Mouse (Mus musculus): ENCODE results near the gene Krtap6-2.

Gene Krtap6-2

DNA sequence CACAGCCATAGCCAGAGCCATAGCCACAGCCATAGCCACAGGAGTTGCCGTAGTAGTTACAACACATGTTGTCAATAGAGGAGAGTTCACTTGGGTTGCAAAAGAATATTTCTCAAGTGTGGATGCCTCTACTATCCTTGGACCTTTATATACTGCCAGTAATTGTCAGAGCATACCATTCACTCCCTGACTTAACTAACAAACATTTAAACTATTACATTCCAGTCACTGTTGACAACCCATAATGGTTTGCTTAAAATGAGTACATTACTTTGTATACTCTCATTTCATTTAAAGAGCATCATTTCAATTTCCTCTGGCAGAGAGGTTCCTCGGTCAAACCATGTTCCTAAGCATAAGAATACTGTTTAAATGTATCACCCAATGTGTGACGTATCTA is at the start of gene Krtap6-2:
Krtap6-2 (minus strand) TSS at position 101 of the 400 bp plus-strand sequence.
- DNase-seq = no peak

DNA sequence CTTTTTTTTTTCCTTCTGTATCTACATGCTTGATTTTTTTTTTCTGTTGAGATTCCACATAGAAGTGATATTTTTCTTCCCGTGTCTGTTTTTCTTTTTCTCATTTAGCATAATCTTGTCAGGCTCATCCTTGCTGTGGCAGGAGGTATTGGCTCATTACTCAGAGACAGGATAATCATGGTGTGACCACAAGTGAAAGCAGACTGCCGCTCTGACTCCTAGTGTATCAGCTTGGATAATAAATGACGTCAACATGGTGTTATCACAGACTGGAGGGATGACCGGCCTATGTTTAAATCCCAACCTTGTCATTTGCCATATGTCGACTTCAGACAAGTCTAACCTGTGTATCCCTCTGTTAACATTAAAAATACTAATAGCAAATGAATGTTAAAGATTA is 41.3 kb upstream of the Krtap6-2 start:
- DNase-seq = no peak

DNA sequence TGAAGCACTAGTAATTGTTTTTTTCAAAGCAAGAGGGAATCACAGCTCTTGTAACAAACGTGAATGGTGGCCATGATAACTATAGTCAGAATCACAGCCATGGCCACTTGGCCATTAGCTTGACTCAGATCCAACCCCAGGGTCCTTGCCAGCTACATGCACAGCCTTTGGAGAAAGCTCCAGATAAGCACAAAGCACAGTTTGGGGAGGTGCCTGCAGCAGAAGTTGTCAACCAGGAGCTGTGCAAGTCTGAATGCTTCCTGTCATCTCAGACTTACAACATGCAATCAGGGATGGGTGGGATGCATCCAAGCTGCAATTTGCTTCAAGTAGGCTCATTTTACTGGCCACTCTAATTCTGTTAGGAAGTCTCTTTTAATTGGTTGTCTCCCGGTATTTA is 9.7 kb upstream of the Krtap6-2 start:
- no peak for DNase-seq

DNA sequence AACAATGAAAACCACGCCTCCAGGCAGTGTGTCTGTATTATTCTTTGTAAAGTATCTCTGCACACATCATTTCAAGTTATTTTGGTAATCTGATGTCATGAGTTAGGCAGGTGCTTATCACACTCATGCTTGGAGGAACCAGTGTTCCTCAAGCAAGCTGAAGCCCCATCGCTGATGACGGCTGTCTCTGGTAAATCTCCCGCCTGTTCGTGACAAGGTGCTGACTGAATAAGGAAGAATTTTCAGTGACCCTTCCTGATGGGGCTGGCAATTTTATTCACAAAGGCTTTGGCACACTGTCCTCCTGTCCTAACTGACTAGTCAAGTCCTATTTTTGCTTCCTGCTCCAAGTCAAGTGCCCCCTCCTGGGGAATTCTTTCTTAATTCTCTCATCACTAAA is 5.4 kb upstream of the Krtap6-2 start:
- DNase-seq = no peak

DNA sequence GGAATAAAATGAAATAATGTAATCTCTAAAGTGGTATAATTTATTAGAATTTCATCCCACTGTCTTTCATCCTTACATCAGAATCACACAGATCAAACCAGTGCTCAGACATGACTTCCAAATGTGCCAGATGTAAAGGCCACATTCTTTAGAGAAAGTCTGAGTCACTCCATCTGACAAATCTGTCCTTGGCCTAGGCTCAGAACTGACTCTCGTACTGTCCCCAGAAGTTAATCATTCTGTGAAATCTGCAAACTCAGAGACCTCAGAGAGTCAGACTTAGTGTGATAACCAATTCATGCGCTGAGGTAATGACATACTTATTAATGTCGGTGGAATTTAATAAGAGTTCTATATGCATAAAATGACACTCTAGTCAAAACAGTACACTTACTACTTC is 3.6 kb downstream of the Krtap6-2 start:
- DNase-seq = no peak

DNA sequence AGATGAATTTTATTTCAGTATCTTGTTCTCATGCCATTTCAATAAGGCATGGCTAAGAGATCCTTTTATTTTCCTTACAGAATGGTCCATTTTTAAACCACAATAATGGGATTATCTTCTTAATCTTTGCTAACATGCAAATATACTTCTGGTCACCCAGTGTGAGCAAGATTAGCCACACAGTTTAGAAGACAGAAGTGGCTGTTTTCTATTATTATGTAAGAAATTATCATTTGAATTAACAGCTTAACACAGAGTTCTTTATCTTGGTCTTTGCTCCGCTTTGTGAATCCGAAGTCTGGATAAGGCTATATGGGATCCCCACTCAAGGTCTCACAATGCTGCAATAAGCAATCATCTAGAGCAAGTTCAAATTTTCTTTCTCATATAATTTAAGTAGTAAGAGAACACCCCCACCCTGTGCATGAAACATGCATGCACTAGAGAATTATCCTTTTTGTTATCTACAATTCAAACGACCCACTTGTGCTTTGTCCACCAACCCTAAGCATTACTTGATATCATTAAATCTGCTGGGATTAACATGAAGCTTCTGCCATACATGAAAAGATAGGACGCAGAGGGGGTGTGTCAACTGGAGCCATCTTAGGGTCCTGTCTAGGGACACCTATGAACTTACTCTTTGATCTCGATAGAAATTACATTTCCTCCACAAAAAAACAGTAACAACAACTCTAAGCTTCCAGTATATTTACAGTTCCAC is 9.4 kb downstream of the Krtap6-2 start:
- DNase-seq = no peak

DNA sequence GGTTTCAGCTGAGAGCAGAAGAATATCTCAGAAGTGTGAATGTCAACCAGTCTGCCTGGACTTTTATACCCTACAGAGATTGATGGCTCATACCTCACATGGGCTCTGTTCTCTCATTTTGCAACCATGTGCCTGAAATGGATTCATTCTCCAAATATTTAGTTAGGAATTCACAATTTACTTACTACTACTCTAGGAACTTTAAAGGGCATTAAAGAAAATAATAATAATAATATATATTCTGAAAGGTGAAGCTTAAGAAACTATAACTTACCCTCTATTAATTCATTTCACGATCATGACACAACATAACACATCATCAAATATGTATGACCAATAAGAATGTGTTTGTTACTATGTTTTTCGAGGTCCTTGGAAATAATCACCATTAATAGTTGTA is 16.1 kb downstream of the Krtap6-2 start, which contains the start of gene Krtap21-1:
Krtap21-1 (minus strand) TSS at position 101 of the 400 bp plus-strand sequence.
- no peak for DNase-seq

DNA sequence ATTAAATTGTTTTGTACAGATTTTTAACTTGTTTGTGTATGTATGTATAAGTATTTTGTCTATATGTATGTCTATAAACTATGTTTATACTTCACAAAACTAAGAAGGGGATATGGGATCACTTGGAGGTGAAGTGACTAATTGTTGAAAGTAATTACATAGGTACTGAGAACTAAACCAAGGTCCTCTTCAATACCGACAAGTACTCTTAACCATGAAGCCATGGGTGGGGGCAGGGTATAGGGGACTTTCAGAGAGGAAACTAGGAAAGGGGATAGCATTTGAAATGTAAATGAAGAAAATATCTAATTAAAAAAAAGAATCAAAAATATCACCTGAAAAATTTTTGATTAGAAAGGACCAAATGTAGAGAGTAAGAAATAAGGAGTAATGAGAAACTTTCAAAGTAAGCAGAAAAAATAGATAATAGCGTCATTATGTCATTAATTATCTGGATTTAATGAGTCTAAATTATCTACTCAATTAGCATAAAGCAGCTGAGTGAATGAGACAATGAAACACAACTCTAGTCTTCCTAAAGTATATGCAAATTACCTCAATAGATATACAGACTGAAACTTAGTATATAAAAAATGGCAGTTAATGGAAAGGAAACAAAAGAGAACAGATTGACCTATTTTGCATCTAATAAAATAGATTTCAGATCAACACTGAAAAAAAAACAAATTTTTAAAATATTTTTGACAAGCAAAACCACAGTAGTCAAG is 47.0 kb downstream of the Krtap6-2 start:
- no peak for DNase-seq

Data from thymus, postnatal 14 days (tissue).